Mouse (Mus musculus) brown adipose tissue, adult 24 weeks (tissue): Measurements from ENCODE around the gene Syna. TPM values are rescaled to one million over a fixed set of nuclear protein-coding genes. Genes with fewer than 3 reads are reported as not detected.

Experiments used
- H3K27ac ChIP-seq: fragments of 200-500 bp; replicated peaks from 2 replicates; pipeline ENCODE4 v1.5.1; 2012; ENCODE audit warnings: low read depth, mild to moderate bottlenecking, low read length
- H3K4me1 ChIP-seq: fragments of 200-500 bp; 2 replicates; pipeline ENCODE4 v1.6.1; 2012; ENCODE audit warnings: low read length, mixed read lengths; ENCODE audit not compliant: control insufficient read depth, insufficient read depth, insufficient read length
- H3K4me3 ChIP-seq: fragments of 200-500 bp; 2 replicates; pipeline ENCODE4 v1.5.1; 2012; ENCODE audit warnings: low read depth, mild to moderate bottlenecking, low read length, moderate library complexity; ENCODE audit not compliant: insufficient read depth
- polyA plus RNA-seq: library from polyadenylated mRNA; stranded (reverse); fragments of >200 nt; gene quantifications from 2 replicates; pipeline ENCODE4 v1.2.4, GENCODE M21; 2012; ENCODE audit not compliant: missing spikeins, insufficient read depth, insufficient read length

Gene Syna
- polyA plus RNA-seq, 1 experiment, result not detected

DNA sequence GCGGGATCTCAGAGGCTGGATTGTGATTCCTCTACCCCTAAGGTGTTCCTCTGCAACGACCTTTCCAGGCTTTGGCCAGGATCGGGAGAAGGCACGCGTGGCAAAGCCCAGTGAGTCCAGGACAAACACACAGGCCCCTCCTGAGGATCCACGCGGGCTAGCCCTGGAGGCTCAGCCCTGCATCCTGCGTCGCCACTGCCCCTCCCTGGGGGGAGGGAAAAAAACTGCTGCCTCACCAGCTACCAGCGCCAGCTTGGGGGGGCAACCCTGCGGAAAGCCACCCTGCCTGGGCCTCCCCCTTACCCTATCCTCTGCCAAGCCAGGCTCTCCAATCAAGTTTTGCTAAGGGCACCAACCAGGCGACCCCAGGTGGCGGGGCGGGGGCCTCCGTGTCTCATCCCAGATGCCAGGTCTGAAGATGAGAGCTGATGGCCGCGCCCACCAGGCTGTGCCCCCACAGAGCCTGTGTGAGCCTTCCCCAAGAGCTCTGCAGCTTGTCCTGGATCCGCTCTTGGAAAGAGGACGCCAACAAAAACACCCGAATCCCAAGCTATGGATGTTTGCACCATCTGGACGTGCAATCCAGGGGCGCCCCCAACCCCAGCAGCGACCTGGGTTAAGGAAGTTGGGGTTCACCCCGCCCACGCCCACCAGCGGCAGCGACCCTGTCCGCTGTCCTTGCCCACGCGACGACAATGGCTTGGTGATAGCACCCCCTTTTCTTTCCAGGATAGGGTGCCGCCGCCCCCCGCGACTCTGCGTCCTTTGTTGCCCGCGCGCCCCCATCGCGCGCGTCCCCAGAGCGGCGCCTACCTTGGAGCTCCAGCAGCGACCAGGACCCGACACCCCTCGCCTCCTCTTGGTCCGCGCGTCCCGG, 8.5 kb downstream of the Syna start:
- Histone ChIP-seq H3K4me1 (peaks cover 8% of the 10 kb centered on the region; the same call in 1 of the 2 replicates), H3K27ac (peak overlapping the region; percentile 79), H3K4me3 (peak overlapping the region; percentile 91)

DNA sequence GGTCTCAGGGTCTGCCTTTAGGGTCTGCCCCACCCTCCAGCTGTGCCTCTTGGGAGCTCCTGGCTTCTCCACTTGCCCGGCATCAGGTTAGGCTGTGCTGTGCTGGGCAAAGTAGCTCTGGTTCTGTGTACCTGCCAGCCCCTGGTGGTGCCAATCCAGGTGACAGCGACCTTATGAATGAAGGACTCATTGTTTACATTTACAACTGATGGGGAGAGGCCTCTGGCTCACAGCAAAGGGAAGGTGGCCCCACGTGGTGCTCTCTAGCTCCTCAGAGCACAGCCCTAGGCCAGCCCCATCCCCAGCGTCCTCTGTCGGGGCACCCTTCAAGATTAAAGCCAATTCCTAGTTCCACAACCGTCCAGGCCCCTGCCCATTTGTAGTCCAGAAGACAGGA, 9.1 kb downstream of the Syna start:
- H3K27ac ChIP-seq, result peak overlapping the region; percentile 79; the same call in 1 of the 2 replicates
- peak overlapping the region; percentile 91 for H3K4me3 ChIP-seq

DNA sequence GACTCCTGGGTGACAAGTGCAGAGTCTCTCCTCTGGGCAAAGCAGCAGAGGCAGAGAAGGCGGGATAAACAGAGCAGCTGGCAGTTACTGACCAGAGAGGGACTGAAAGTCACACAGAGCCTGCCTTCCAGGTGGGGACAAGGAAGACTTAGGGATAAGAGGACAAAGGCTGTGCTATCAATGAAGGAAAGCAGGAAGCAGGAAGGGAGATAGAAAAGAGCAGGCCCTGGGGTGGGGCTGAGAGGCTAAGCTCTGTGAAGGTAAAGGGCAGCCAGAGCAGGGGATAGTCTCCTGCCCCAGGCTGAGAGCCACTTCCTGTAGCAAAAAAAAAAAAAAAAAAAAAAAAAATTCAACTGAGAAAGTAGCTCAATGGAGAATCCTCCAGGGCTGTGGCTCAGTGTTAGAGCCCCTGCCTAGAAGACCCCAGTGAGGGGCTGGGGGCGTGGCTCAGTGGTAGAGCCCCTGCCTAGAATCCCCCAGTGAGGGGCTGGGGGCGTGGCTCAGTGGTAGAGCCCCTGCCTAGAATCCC, 10.3 kb downstream of the Syna start:
- Histone ChIP-seq H3K27ac (no peak overlapping the region), H3K4me3 (no peak overlapping the region), H3K4me1 (peaks cover 13% of the 10 kb centered on the region)

More for the DNA sequence above, 9.1 kb downstream of the Syna start:
- peaks cover 8% of the 10 kb centered on the region; the same call in 1 of the 2 replicates for H3K4me1 ChIP-seq

DNA sequence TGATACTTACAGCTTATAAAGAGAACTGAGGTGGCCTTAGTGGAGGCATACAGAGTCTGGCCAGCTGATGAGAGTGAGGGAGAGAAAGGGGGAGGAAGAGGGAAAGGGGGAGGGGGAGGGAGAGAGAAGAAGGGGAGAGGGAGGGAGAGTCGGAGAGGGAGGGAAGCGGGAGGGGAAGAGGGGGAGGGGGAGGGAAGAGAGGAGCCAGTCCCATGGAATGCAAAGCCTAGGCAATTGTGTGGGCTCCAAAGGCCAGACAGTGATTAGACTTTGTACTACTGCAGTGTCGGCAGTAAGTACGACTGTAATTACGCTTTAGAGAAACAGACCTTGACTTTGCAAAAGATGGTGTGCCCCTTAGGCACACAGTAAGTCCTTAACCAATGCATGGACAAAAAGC, 11.7 kb downstream of the Syna start:
- peaks cover 20% of the 10 kb centered on the region for H3K4me1 ChIP-seq
- H3K27ac ChIP-seq, result no peak overlapping the region
- no peak overlapping the region for H3K4me3 ChIP-seq

DNA sequence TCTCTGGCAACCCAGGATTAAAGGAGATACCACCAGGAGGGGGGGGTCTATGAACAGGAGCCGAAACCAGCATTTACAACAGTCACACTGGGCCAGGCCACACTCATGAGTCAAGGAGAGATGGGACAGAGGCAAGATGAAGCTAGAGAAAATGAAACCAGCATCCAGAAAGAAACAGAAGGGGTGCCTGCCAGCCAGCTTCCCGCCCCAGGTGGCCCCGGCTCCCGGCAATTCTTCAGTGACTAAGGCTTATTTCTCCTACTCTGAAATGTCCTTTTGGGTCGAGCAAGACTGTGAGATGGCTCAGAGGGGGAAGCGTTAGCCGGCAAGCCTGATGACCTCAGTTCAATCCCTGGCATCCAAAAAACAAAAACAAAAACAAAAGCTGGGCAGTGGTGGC, 13.2 kb downstream of the Syna start:
- H3K4me1 ChIP-seq, result peaks cover 22% of the 10 kb centered on the region
- no peak overlapping the region for H3K27ac ChIP-seq
- H3K4me3 ChIP-seq, result no peak overlapping the region

DNA sequence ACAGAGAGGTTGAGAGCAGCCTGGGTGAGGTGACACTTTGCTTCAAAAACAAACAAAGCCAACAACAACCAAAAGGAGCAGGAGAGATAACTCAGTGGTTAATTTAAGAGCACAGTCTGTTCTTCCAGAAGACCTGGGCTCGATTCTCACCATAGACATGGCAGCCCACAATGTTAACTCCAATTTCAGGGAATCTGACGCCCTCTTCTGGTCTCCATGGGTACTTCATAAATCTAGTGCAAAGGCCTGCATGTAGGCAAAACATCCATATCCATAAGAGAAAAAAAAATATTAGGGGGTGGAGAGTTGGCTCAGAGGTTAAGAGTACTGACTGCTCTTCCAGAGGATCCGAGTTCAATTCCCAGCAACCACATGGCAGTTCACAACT, 14.7 kb downstream of the Syna start:
- H3K27ac ChIP-seq, result no peak overlapping the region
- H3K4me3 ChIP-seq, result no peak overlapping the region
- peaks cover 30% of the 10 kb centered on the region for H3K4me1 ChIP-seq

DNA sequence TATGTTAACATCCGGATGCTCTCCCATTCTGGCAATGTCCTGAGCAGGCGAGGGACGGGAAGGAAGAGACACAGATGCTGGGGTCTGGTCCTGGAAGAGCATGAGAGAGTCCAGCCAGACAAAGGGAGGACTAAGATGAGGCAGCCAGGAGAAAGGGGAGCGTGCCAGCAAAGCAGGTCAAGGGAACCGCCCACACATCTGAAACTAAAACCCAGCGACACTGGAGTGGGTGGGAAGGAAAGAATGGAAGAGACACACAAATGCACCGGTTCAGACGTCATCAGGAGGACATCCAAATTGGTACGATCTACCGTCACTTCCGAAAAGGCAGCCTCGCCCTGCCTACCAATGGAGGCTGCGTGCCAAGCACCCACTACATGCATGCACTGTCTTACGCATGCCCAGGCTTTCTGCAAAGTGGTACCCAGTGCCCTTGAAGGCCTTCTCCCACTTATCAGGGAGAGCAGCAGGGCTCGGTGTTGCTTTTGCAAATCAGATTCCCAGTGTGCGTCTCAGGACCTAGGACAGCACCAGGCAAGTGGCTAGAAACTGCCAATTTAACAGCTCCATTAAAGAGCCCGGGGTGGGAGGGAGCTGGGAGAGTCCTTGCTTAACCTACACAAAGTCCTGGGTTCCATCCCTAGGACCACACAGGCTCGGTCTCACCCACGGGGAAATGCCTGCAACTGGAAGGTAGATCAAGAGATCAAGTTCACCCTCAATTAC, 15.3 kb downstream of the Syna start:
- Histone ChIP-seq H3K4me3 (no peak overlapping the region), H3K27ac (peak overlapping the region; percentile 6), H3K4me1 (peaks cover 34% of the 10 kb centered on the region)

DNA sequence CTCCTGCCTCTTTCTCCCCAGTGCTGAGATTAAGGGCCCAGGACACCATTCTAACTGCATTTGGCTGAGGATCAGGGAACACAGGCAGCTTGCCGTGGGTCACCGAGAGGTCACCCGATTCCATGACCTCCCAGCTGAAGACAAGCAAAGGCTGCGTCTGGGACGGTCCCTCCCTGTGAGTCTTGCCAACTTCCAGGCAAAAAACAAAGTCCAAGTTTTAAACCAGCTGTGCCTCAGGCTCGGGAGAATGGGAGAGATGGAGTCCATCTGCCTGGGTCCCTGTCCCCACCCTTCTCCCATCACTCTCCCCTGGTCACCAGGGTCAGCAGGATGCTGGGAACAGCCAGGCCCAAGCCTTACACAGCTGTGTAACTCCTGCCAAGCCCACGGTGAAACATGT, 18.3 kb downstream of the Syna start:
- Histone ChIP-seq H3K27ac (peak overlapping the region; percentile 80), H3K4me1 (peaks cover 39% of the 10 kb centered on the region), H3K4me3 (no peak overlapping the region)

DNA sequence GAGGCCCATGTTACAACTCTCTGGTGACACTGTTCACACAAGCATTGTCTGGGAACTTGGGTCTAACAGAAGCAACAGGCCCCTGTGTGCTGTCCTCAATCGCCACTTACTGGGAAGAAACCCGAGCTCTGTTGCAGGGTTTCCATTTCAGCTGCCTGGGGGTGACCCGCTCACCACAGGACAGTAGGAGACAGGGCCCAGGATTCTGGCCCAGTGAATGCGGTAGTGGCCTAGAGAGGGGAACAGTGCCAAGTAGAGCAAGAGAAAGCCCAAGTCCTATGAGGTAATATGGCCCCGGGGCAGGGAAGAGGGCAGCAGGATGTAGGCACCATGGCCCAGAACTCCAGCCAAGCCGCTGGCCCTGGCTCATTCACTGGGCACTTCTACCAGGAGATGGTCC, 19.1 kb downstream of the Syna start:
- H3K4me3 ChIP-seq, result no peak overlapping the region
- H3K27ac ChIP-seq, result peak overlapping the region; percentile 95
- peaks cover 39% of the 10 kb centered on the region for H3K4me1 ChIP-seq

DNA sequence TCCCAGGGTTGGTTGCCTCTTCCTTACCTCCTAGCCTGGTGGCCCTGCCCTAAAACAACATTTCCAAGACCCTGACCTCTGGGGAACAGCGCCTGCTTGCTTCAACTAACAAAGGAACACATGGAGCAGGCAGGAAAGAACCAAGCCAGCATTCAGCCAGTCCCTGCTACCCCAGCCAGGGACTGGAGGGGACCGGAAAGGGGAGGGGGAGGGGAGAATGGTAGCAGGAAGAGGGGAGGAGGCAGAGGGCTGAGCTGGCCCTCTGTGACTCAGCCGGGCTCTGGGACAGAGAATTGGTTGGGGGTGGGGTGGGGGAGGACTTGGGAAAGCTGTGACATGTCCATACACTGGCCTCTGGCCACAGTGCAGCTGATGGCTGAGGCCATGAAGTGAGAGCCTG, 20.1 kb downstream of the Syna start:
- H3K4me3 ChIP-seq, result no peak overlapping the region
- peaks cover 35% of the 10 kb centered on the region for H3K4me1 ChIP-seq
- peak overlapping the region; percentile 95 for H3K27ac ChIP-seq

DNA sequence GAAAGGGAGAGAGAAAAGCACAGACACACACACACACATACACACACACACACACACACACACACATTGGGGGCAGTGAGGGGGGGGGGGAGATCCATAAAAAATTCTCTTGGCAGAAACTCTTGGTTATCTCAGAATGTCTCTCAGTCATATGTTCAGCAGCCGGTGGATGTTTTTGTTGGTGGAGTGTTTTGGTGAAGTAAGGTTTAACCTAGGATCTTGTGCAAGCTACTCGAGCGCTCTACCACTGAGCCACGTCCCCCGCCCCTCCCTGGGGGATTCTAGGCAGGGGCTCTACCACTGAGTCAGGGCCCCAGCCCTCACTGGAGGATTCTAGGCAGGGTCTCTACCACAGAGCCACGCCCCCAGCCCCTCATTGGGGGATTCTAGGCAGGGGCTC, 23.9 kb downstream of the Syna start:
- no peak overlapping the region for H3K4me3 ChIP-seq
- H3K27ac ChIP-seq, result no peak overlapping the region
- H3K4me1 ChIP-seq, result peaks cover 19% of the 10 kb centered on the region

DNA sequence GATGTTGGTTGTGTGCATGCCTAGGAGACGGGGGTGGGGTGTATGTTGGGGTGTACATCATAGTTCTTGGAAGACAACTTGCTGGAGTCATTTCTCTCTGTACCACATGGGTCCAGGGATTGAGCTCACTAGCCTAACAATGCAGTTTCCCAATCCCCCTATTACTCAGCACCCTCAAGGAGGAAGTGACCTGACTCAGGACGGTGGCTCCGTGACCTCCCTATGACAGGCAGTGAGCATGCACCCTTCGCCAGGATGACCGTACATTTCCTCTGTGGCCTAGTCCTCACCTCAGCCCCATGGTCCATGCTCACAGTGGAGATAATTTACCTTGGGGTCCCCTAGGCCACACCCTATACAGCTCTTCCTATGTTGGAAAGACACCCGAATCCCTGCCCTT, 27.6 kb downstream of the Syna start:
- Histone ChIP-seq H3K4me3 (no peak overlapping the region), H3K27ac (no peak overlapping the region), H3K4me1 (peaks cover 4% of the 10 kb centered on the region)

DNA sequence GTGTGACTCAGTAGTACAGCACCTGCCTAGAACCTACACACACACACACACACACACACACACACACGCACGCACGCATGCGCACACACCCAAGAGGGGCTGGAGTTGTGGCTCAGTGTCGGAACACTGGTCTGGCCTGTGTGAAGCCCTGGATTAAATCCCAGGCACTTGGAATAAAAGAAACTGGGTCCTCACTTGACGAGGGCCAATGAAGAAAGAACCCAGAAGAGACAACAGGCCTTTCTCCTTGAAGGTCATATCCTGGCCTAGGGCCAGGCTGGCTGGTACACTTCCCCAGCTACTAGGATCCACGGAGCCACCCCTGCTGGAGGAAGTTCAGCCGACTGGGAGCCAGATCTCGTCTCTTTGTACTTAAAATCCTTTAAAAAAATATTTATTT, 28.4 kb downstream of the Syna start:
- H3K4me3 ChIP-seq, result no peak overlapping the region
- peak overlapping the region; percentile 45 for H3K27ac ChIP-seq
- H3K4me1 ChIP-seq, result peaks cover 4% of the 10 kb centered on the region

DNA sequence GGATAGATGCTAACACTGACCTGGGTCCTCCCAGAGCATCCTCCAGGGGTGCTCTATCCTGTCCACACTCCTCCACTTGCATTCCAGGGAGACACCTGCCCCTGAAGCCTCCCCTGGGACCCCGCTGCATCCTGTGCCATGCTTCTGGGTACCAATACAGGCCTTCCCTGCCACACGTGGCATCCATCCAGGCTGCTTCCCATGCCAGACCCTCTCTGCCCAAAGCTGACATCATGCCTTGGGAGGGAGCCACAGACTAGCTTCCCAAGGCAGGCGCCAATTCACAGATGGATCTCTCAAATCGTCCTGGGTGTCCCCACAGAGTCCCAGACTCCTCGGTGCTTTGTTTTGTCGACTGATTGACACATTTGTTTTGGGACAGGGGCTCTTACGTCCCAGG, 29.1 kb downstream of the Syna start:
- H3K27ac ChIP-seq, result no peak overlapping the region

DNA sequence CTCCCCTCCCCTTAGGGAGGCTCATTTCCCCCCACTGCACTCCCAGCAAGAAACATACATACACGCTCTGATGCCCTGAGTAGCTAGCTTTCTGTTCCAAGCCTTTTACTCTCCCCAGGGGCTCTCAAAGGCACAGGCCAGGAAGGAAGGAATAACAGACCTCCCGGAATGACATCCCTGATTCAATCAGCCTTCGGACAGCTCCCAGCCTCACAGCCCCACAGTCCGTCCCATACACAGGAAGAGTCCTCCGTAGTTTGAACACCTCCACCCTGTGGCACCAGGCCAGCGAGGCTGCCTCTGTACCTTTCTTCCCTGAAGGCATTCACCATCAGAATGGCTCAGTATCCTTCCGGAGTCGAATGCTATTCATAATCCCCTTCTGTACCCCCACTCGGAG, 31.5 kb downstream of the Syna start:
- H3K4me1 ChIP-seq, result peaks cover 4% of the 10 kb centered on the region
- no peak overlapping the region for H3K27ac ChIP-seq
- no peak overlapping the region for H3K4me3 ChIP-seq

More for the DNA sequence above, 29.1 kb downstream of the Syna start:
- no peak overlapping the region for H3K4me3 ChIP-seq
- peaks cover 4% of the 10 kb centered on the region for H3K4me1 ChIP-seq
